Mouse (Mus musculus) small intestine, adult 2 months (tissue): ENCODE measurements around the gene Nipal3.

ENCODE experiments used
- CTCF ChIP-seq: fragments of 200-500 bp; IDR thresholded peaks from 2 replicates; pipeline ENCODE4 v1.5.1; 2012; ENCODE audit warnings: low read depth, mild to moderate bottlenecking, control low read depth, inconsistent platforms, low read length, moderate library complexity, mixed read lengths; ENCODE audit not compliant: insufficient replicate concordance, insufficient read length; ENCODE audit errors: extremely low read depth
- POLR2A ChIP-seq: fragments of 200-500 bp; IDR thresholded peaks from 2 replicates; pipeline ENCODE4 v1.6.1; 2012; ENCODE audit warnings: low read depth, mild to moderate bottlenecking, control low read depth, inconsistent platforms, low read length, moderate library complexity

- TF ChIP-seq POLR2A (no peak), CTCF (no peak)
Measured at GRCm38 (mm10) chr4:135413491-135413890, 81.3 kb downstream of the Nipal3 start.
